Mouse (Mus musculus) cerebellum, adult 11-12 months (tissue): ENCODE results near the gene Ddx6.
A peak's percentile ranks its signal among the peaks of the same experiment; 100 is the strongest.
"Not testable (repeated sequence)": the region's sequence is repeated elsewhere in the genome, so short reads cannot be mapped to it uniquely, and the experiment has no call there.

Experiments used
- DNase-seq: peaks from one replicate; pipeline ENCODE4 v3.0.0; 2022

Ddx6 gene

DNA sequence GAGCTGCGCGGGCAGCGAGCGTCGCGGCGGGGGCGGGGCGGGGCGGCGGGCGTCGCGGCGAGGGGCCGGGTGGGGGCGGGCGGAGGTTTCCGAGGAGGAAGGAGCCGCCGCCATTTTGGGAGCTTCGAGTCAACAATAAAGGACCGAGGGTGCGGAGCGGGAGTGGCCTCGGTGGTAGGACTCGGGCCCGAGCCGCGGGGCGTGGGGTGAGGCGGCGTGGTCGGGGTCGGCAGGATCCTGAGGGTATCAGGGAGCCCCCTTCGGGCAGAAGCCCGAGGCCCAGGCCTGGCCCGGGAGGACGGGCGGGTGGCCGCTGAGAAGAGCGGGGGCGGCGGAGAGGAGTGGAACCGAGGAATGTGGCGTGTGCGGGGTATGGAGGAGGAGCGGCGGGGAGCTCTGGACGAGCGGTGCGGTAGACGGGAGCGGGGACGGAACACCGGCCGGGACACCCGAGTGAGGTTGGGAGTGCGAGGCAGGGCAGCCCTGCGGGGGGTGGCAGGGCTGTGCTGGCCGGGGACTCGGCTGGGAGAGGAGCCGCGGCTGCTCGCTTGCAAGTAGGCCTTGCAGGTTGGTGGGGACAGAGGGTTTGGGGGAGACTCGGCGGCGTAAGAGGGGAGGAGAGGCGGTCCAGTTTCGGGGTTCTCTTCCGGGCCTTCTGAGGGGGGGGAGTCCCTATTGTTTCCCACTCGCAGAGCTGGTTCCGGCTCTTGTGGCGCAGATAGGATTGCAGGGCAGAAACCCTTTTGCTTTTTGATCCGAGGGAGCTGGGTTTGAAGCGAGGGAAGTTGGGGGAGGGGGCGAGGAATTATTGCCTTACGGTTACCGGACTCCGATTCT is at the start of gene Ddx6:
Gene Ddx6 (plus strand): TSS at position 114 of the 837 bp plus-strand sequence.
- peak; percentile 76 for DNase-seq

DNA sequence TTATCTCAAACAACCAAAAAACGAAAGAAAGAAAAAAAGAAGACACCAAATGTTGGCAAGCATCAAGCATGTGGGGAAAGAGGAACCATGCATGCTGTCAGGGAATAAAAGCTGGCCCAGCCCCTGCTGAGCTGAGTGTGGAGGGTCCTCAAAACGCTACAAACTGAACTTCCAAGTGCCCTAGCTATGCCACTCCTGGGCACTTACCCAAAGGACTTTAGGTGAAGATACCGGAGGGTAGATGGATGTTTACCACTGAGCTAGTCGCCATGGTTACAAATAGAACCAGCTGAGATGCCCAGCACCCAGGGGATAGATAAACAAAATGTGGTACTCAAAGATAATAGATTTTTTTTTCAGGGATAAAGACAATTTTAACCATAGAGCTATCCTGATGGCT is 43.1 kb upstream of the Ddx6 start, which contains the start of gene Cxcr5:
Gene Cxcr5 (minus strand): TSS at position 281 of the 400 bp plus-strand sequence.
- DNase-seq: no peak

- no peak for DNase-seq
Observed at GRCm38 (mm10) chr9:44562936-44563335, 41.8 kb upstream of the Ddx6 start.

GRCm38 (mm10) chr9:44565367-44565766 is 39.3 kb upstream of the Ddx6 start:
- no peak for DNase-seq

DNA sequence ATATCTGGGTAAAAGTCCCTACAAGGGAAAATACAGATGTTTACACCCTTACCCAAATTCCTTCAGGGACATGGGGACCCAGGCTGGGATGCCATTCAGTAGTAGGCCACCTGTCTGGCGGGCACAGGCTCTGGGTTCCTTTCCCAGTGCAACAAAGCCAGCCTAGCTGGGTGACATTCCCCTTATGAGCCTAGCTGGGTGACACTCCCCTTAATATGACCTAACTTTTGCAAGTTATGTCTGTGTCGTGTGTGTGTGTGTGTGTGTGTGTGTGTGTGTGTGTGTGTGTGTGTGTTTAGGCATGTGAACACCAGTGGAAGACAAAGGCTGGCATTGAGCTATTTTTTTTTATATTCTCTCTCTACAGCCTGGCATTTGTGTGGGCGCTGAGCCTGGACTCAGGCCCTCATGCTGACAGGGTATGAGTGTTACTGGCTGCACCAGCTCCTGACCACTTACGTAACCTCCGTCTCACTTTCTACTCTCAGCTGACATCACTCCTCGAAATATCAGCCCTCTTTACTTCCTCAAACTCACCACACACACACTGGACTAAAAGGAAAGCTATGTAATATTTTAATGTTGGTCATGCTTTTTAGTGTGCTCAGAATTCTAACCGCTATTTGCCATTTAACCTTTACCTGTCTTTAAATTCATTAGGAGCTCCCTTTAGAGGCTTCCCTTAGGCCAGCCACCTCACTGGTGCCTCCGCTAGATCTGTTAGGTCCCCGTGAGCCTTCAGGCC is 37.2 kb upstream of the Ddx6 start:
- peak; percentile 69 for DNase-seq

DNA sequence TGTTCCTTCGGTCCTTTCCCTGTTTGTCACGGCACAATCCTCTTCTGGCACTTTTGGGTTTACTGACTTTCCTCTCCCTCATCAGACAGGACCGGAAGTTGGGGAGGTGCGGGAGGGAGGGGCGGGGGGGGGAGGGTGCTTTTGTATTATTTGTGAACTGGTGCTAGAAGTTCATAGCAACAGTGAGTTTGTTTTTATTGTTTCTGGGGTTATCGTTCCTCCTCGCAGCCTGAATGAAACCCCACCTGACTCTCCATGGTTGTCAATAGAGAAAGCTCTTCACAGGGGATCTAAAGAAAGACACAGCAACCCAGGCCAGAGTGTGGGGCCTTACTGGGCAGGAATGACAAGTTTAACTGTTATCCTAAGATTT is 36.6 kb upstream of the Ddx6 start:
- DNase-seq: no peak

DNA sequence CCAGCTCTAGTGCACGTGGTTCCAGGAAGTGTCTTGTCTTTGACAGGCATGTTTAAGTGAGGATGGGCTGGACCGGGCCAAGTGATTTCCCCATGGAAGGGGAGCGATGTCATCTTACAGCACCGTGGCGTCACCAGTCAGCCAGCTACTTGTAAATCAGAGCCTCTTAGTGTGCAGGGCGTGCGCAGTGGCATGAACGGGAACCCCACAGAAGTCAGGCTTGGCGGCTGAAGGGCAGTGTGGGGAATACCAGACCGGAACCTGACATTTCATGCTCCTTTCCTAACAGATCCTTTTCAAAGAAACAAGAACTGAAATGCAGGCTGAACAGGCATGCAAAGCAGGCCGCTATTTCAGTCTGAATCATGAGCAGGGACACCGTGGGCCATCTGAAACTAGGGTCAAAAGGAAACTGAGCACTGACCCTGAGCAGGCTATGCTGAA is 33.7 kb upstream of the Ddx6 start:
- no peak for DNase-seq

DNA sequence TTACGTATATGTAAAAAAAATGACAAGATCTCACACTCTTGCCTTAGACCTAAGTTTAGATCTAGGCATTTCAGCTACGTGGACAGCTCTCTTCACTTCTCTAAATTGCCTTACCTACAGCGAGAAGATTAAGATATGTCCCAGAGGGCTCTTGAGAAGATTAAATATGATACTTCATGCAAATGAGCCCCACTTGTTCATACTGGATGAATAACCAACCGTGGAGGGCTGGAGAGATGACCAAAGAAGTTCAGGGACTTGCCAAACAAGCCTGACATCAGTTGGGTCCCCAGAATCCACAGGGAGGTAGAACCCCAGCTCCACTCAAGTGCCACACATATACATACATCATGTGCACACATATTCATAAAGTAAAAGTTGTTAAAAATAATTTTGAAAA is 31.4 kb upstream of the Ddx6 start:
- DNase-seq: no peak

DNA sequence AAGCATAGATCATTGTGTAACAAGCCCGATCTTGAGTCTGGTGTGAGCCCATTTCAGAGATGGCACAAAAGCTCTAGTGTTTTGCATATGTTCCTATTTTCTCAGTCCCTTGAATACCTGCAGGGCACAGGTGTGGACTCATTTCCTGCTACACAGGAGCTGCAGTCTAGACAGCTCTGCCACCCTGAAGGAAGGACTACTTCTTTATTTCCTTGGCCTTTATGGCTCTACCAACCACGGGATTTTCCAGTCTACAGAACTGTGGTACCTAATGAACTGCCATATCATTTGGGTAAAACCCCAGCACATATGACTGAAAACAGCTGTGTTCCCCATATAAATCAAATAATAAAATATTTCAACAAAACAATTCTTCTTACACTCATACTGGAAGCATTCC is 29.6 kb upstream of the Ddx6 start:
- DNase-seq: no peak

DNA sequence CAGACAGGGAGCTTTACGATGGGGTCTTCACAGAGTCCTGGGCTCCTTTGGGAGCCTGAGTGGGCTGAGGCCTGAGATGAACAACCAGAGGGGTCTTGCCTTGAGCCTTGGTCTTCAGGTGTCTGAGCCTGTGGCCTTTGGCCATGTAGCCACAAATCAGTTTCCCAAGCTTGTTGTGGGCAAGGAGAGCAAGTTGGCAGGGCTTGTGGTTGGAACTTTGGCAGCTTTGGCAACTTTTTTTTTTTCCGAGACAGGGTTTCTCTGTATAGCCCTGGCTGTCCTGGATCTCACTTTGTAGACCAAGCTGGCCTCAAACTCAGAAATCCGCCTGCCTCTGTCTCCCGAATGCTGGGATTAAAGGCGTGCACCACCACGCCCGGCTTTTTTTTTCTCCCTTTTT is 28.6 kb upstream of the Ddx6 start:
- not testable (repeated sequence) for DNase-seq

GRCm38 (mm10) chr9:44579392-44579791 is 25.3 kb upstream of the Ddx6 start:
- no peak for DNase-seq

- DNase-seq: no peak
Observed at GRCm38 (mm10) chr9:44580085-44580484, 24.6 kb upstream of the Ddx6 start.

DNA sequence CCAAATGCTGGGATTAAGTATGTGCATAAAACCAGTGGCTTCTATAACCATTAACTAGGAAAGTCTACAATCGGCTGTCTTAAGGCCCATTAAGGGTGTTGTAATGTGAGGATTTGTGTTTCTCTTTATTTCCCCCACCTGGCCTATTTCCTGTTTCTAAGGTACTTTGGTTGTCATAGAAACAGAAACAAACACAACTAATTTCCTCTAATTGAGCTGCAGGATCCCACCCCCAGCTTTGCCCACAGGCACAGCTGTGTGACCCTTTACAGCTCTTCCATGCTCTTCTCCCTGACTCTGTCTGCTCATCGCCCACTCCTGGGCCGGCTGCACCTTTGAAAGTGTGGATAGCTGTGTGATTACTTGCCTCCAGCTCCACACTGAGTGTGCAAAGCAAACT is 23.3 kb upstream of the Ddx6 start:
- DNase-seq: no peak

- DNase-seq: no peak
Observed at GRCm38 (mm10) chr9:44582390-44582789, 22.3 kb upstream of the Ddx6 start.

DNA sequence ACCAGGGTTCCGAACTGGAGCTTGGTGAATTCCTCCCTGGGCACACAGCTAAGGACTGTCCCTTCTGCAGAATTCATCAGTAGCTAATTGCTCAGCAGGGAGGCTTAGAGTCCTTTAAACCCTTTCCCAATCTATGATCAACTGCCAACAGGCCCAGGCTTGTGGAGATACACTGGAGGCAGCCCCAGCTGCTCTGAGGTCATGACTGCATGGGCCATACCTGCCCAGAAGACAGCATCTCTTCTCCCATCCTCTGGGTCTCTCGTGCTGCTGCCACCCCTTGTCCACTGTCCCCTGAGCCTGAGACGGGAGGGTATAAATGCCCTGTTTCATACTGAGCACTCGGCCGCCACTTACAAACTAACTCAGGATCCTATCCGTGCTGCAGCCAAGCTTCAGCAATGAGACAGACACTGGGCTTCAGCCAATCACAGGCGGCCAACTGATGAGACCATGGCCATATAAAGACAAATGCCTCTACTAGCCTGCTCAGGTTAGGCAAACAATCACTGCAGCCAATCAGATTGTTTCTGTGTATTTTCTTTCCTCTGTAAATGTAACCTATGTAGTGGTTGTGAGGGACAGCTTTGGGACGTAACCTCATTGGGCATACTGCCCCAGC is 17.9 kb upstream of the Ddx6 start:
- no peak for DNase-seq

DNA sequence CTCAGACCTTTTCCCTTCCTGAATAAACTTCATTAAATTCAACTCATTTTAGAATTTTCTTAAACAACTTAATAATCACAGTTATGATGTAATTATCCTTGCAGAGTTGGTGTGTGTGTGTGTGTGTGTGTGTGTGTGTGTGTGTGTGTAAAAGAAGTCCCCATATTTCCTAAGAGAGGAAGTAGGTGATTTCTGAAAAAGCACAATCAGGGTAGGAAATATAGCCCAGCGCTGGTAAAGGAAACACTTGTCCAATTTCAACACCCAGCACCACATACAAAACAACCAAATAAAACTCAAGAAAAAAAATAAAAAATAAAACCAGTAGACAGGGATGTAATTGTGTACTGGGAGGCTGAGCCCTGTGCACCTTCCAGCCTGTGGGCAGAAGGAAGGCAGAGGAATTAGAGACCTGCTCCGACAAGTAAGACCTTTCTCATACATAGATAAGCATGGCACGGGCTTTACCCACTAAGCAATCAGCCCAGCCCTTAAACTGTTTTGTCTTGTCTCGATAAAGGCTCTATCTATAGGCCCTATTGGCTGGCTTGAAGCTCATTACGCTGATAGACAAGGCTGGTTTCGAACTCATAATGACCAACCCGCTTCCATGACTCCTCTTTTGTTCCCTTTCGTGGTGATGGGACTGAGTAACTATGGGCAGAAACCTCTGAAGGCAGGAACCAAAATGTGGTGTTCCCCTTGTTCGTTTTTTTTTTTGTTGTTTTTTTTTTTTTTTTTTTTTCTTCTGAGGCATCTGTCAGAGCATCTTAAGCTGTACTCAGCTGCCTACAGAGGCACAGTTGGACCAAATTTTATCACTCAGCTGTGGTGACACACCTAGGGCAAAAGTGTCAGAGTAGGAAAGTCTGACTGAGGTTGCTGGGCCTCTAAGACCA is 17.2 kb upstream of the Ddx6 start:
- no peak for DNase-seq

GRCm38 (mm10) chr9:44588605-44589004 is 16.1 kb upstream of the Ddx6 start:
- DNase-seq: no peak

DNA sequence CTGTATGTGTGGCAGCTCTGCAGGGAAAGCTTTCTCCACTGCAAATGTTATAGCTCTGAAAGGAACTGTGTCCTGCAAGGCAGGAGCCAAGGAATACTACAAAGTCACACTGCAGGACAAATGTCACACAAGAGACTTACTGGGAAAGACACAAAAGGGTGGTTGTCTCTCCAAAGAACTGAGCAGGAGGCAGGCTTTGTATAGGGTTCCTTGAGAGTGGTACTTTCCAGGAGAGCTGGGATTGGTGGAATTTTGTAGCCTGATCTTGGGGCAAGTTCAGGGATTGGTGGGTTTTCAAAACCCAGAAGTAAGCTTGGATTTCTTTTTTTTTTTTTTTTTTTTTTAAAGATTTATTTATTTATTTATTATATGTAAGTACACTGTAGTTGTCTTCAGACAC is 15.6 kb upstream of the Ddx6 start:
- DNase-seq: no peak

GRCm38 (mm10) chr9:44590969-44591368 is 13.7 kb upstream of the Ddx6 start:
- DNase-seq: peak; percentile 87

GRCm38 (mm10) chr9:44591595-44592188 is 13.0 kb upstream of the Ddx6 start:
- no peak for DNase-seq

DNA sequence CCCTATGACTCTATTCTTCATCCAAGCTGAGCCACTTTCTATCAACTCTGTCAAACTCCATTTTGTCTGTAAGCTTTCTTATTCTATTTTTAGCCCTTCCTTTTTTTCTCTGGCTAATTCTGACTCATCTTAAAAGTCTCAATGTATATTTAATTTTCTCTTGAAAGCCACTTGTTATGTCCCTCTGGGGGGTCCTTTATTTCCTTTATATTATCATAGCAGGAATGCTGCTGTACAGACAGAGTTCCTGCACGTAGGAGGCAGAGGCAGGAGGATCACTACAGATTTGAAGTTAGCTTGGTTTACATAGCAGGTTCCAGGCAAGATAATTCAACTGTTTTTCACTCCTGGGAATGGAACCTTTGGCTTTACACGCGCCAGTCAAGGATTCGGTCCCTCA is 11.5 kb upstream of the Ddx6 start:
- no peak for DNase-seq

- DNase-seq: no peak
Observed at GRCm38 (mm10) chr9:44593886-44594285, 10.8 kb upstream of the Ddx6 start.
